Mouse (Mus musculus) retina, postnatal 7 days (tissue): Measurements from ENCODE around the gene 2310039H08Rik.

Source experiments
- DNase-seq: peaks from one replicate; pipeline ENCODE4 v3.0.0-alpha.2; 2012; ENCODE audit warnings: low read depth, low spot score

2310039H08Rik gene

GRCm38 (mm10) chr17:46772404-46773277, at the start of gene 2310039H08Rik:
TSS of gene 2310039H08Rik (plus strand) at chr17:46772635.
- DNase-seq, result peak; percentile 79

GRCm38 (mm10) chr17:46724477-46725084, 47.9 kb upstream of the 2310039H08Rik start:
- no peak for DNase-seq

- DNase-seq, result no peak
Measured at GRCm38 (mm10) chr17:46725273-46725672, 47.2 kb upstream of the 2310039H08Rik start.

GRCm38 (mm10) chr17:46725731-46726645, 46.4 kb upstream of the 2310039H08Rik start:
- no peak for DNase-seq

GRCm38 (mm10) chr17:46727271-46727670, 45.2 kb upstream of the 2310039H08Rik start:
- DNase-seq, result no peak

- DNase-seq, result no peak
Measured at GRCm38 (mm10) chr17:46728021-46728420, 44.4 kb upstream of the 2310039H08Rik start.

- no peak for DNase-seq
Measured at GRCm38 (mm10) chr17:46728496-46728895, 43.9 kb upstream of the 2310039H08Rik start.

- DNase-seq, result no peak
Measured at GRCm38 (mm10) chr17:46728904-46729318, 43.5 kb upstream of the 2310039H08Rik start, which contains the start of gene Gnmt. TSS of gene Gnmt (minus strand) at chr17:46729168.

- DNase-seq, result no peak
Measured at GRCm38 (mm10) chr17:46734055-46734454, 38.4 kb upstream of the 2310039H08Rik start.

- DNase-seq, result no peak
Measured at GRCm38 (mm10) chr17:46735287-46735686, 37.1 kb upstream of the 2310039H08Rik start.

- no peak for DNase-seq
Measured at GRCm38 (mm10) chr17:46736160-46736559, 36.3 kb upstream of the 2310039H08Rik start.

- DNase-seq, result no peak
Measured at GRCm38 (mm10) chr17:46741305-46741704, 31.1 kb upstream of the 2310039H08Rik start.

GRCm38 (mm10) chr17:46742986-46743385, 29.4 kb upstream of the 2310039H08Rik start:
- no peak for DNase-seq

- no peak for DNase-seq
Measured at GRCm38 (mm10) chr17:46745506-46745905, 26.9 kb upstream of the 2310039H08Rik start.

- no peak for DNase-seq
Measured at GRCm38 (mm10) chr17:46747234-46747633, 25.2 kb upstream of the 2310039H08Rik start.

GRCm38 (mm10) chr17:46747806-46748205, 24.6 kb upstream of the 2310039H08Rik start:
- DNase-seq, result no peak

- DNase-seq, result no peak
Measured at GRCm38 (mm10) chr17:46749282-46749681, 23.2 kb upstream of the 2310039H08Rik start.

- DNase-seq, result no peak
Measured at GRCm38 (mm10) chr17:46750580-46750979, 21.9 kb upstream of the 2310039H08Rik start.

- no peak for DNase-seq
Measured at GRCm38 (mm10) chr17:46751056-46751793, 21.2 kb upstream of the 2310039H08Rik start.

GRCm38 (mm10) chr17:46751794-46752556, 20.5 kb upstream of the 2310039H08Rik start, which contains the start of gene Cnpy3:
TSS of gene Cnpy3 (minus strand) at chr17:46752214.
- peak; percentile 95 for DNase-seq
